Mouse (Mus musculus) MEL (cell line): ENCODE measurements around the gene Gm12695. TPM values are rescaled to one million over a fixed set of nuclear protein-coding genes. Genes with fewer than 3 reads are reported as not detected.

Experiments
- DNase-seq: peaks from one replicate; pipeline ENCODE4 v3.0.0; 2011; ENCODE audit warnings: low read depth, low spot score
- H3K27ac ChIP-seq: 2 replicates; pipeline ENCODE4 v1.5.1; 2012; ENCODE audit warnings: low read depth, mild to moderate bottlenecking, control low read depth, low read length, moderate library complexity; ENCODE audit not compliant: control insufficient read depth
- H3K27me3 ChIP-seq, 2 experiments: fragments of 150-350 bp in 1 of 2; sonication (generic) in 1 of 2; 2 replicates each; pipeline ENCODE4 v1.6.1; 2012; ENCODE audit warnings: low read length in 2 of 2, mild to moderate bottlenecking in 2 of 2, improper control_type of control experiment in 1 of 2, moderate library complexity in 1 of 2; ENCODE audit not compliant: insufficient read depth in 2 of 2, control insufficient read depth in 1 of 2
- H3K36me3 ChIP-seq, 2 experiments: 2 replicates each; pipeline ENCODE4 v1.6.1; 2012 to 2014; ENCODE audit warnings: low read length in 2 of 2, improper control_type of control experiment in 1 of 2, inconsistent platforms in 1 of 2, mild to moderate bottlenecking in 1 of 2; ENCODE audit not compliant: insufficient read depth in 2 of 2, control insufficient read depth in 1 of 2
- H3K4me1 ChIP-seq, 2 experiments: fragments of 150-350 bp in 1 of 2; sonication (generic) in 1 of 2; 2 replicates each; pipeline ENCODE4 v1.6.1; 2012; ENCODE audit warnings: low read length in 2 of 2, improper control_type of control experiment in 1 of 2, mild to moderate bottlenecking in 1 of 2; ENCODE audit not compliant: insufficient read depth in 2 of 2, control insufficient read depth in 1 of 2
- H3K4me3 ChIP-seq, 2 experiments: fragments of 150-350 bp in 1 of 2; sonication (generic) in 1 of 2; 2 replicates each; pipeline ENCODE4 v1.5.1; 2012; ENCODE audit warnings: low read depth in 2 of 2, low read length in 2 of 2, mild to moderate bottlenecking in 2 of 2, moderate library complexity in 2 of 2, control low read depth in 1 of 2, improper control_type of control experiment in 1 of 2; ENCODE audit not compliant: control insufficient read depth in 1 of 2, insufficient read depth in 1 of 2
- H3K79me2 ChIP-seq: 2 replicates; pipeline ENCODE4 v1.6.1; 2012; ENCODE audit warnings: mild to moderate bottlenecking, low read length, moderate library complexity; ENCODE audit not compliant: control insufficient read depth, poor library complexity, insufficient read depth
- H3K9ac ChIP-seq: 2 replicates; pipeline ENCODE4 v1.6.1; 2012; ENCODE audit warnings: low read depth, mild to moderate bottlenecking, control low read depth, low read length, moderate library complexity; ENCODE audit not compliant: control insufficient read depth, poor library complexity, severe bottlenecking
- H3K9me3 ChIP-seq: fragments of 150-350 bp; sonication (generic); replicated peaks from 2 replicates; pipeline ENCODE4 v1.6.1; 2012; ENCODE audit warnings: mild to moderate bottlenecking, low read length, improper control_type of control experiment, moderate library complexity; ENCODE audit not compliant: insufficient read depth
- CHD1 ChIP-seq: IDR thresholded peaks from 2 replicates; pipeline ENCODE4 v1.6.1; 2012; ENCODE audit warnings: low read depth, mild to moderate bottlenecking, inconsistent platforms, low read length, improper control_type of control experiment
- CHD2 ChIP-seq: IDR thresholded peaks from 2 replicates; pipeline ENCODE4 v1.6.1; 2011; ENCODE audit warnings: low read length, improper control_type of control experiment
- ELF1 ChIP-seq: IDR thresholded peaks from 2 replicates; pipeline ENCODE4 v1.6.1; 2014; ENCODE audit warnings: low read depth, mild to moderate bottlenecking, inconsistent platforms, low read length, improper control_type of control experiment, moderate library complexity
- ETS1 ChIP-seq: IDR thresholded peaks from 2 replicates; pipeline ENCODE4 v1.6.1; 2012; ENCODE audit warnings: low read depth, mild to moderate bottlenecking, inconsistent platforms, low read length, improper control_type of control experiment, moderate library complexity
- GATA1 ChIP-seq: IDR thresholded peaks from 2 replicates; pipeline ENCODE4 v1.6.1; 2011; ENCODE audit warnings: low read depth, low read length, improper control_type of control experiment
- KAT2A ChIP-seq: conservative IDR thresholded peaks from 2 replicates; pipeline ENCODE4 v1.6.1; 2012; ENCODE audit warnings: low read depth, low read length, improper control_type of control experiment, inconsistent platforms
- MAZ ChIP-seq: IDR thresholded peaks from 2 replicates; pipeline ENCODE4 v1.6.1; 2012; ENCODE audit warnings: low read depth, mild to moderate bottlenecking, inconsistent platforms, low read length, improper control_type of control experiment
- MXI1 ChIP-seq: IDR thresholded peaks from 2 replicates; pipeline ENCODE4 v1.6.1; 2011; ENCODE audit warnings: mild to moderate bottlenecking, low read depth, low read length, improper control_type of control experiment
- MYB ChIP-seq: IDR thresholded peaks from 2 replicates; pipeline ENCODE4 v1.6.1; 2011; ENCODE audit warnings: mild to moderate bottlenecking, low read depth, low read length, improper control_type of control experiment
- MYC ChIP-seq: IDR thresholded peaks from 2 replicates; pipeline ENCODE4 v1.6.1; 2011; ENCODE audit warnings: low read depth, mild to moderate bottlenecking, low read length, improper control_type of control experiment, moderate library complexity
- NRF1 ChIP-seq: IDR thresholded peaks from 2 replicates; pipeline ENCODE4 v1.6.1; 2014; ENCODE audit warnings: low read depth, mild to moderate bottlenecking, inconsistent platforms, low read length, improper control_type of control experiment, moderate library complexity; ENCODE audit not compliant: poor library complexity, insufficient read depth, severe bottlenecking
- SIN3A ChIP-seq: IDR thresholded peaks from 2 replicates; pipeline ENCODE4 v1.6.1; 2012; ENCODE audit warnings: low read length, improper control_type of control experiment, inconsistent platforms
- SMC3 ChIP-seq: IDR thresholded peaks from 2 replicates; pipeline ENCODE4 v1.6.1; 2011; ENCODE audit warnings: low read depth, low read length, improper control_type of control experiment
- TAL1 ChIP-seq: IDR thresholded peaks from 2 replicates; pipeline ENCODE4 v1.6.1; 2012; ENCODE audit warnings: mild to moderate bottlenecking, inconsistent platforms, low read length, moderate library complexity, mixed read lengths
- TBP ChIP-seq: IDR thresholded peaks from 2 replicates; pipeline ENCODE4 v1.8.0; 2011; ENCODE audit warnings: low read depth, low read length, improper control_type of control experiment
- ZKSCAN1 ChIP-seq: IDR thresholded peaks from 2 replicates; pipeline ENCODE4 v1.6.1; 2012; ENCODE audit warnings: low read depth, mild to moderate bottlenecking, inconsistent platforms, low read length, improper control_type of control experiment, moderate library complexity
- ZMIZ1 ChIP-seq: IDR thresholded peaks from 2 replicates; pipeline ENCODE4 v1.6.1; 2012; ENCODE audit warnings: low read depth, mild to moderate bottlenecking, inconsistent platforms, low read length, improper control_type of control experiment, moderate library complexity
- polyA plus RNA-seq, 2 experiments: library from polyadenylated mRNA; stranded (reverse) in 1 of 2; unstranded in 1 of 2; fragments of >175 nt in 1 of 2; fragments of >200 nt in 1 of 2; gene quantifications; 2 replicates each; pipeline versions ENCODE4 v1.2.1 to v1.2.4; 2012; ENCODE audit warnings: low replicate concordance in 2 of 2, low read depth in 1 of 2; ENCODE audit not compliant: insufficient read length in 2 of 2, insufficient read depth in 1 of 2, missing spikeins in 1 of 2
- total RNA-seq: library from RNA; depleted of rRNA; stranded (reverse); fragments of 300-350 nt; gene quantifications from 2 replicates; pipeline ENCODE4 v1.2.3, GENCODE M21; 2012

Gm12695 gene
- total and polyA plus RNA-seq, 3 experiments = not detected

DNA sequence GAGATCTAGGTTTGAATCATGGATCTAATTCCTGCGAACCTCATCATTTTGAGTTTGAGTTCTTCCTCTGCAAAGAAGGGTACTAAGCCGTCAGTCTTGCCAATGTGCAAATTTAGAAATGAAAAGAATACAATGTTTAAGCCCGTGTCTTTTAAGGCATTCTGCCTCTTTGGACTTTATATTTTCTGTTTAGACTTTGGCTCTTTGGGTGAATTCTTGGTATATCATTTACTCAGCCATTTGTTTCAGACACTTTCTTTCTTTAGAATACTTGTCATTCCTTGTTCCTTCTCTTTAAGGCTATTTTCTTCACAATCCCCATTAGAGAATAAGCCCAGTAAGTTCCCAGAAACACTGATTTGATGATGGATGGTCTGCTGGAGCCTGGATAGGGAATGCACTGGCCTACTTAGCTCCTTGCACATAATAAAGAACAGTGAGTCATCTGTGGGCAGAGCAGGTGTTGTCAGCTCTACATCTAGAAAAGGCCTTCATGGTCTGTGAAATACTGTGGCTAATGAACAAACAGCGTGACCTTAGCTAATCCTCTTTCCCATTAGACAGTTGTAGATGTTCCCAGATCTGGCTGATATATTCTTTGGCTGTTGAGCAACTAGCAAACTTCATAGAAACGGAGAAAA, 59.5 kb downstream of the Gm12695 start:
- TF ChIP-seq ETS1 (no peak), MYC (no peak), ZMIZ1 (no peak), MYB (no peak), GATA1 (no peak), CHD1 (no peak), MXI1 (no peak), CHD2 (no peak)
- Histone ChIP-seq H3K79me2 (no peaks in the 10 kb centered on the region), H3K4me1 (no peaks in the 10 kb centered on the region), H3K36me3 (no peaks in the 10 kb centered on the region), H3K27me3 (no peaks in the 10 kb centered on the region), H3K4me3 (no peak overlapping the region), H3K27ac (no peak overlapping the region), H3K9ac (no peak overlapping the region), H3K9me3 (no peaks in the 10 kb centered on the region)
- no peak for DNase-seq

DNA sequence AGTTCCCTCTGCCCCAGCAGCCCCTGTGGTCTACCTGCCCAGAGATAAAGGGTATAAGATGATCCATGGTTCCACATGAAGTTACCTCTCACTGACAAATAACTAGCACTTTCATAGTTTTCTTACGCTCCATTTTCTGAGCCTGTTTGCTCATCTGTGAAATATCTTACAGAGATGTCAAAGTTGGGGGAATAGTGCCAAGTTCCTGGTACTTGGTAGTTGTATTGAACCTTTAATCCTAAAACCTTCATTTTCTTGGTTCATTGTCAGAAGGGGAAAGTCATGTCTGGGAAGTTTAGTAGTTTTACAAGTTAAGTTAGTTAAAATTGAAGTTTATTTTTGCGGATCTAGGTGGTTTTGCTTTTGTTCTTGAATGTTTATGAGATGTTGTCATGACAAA, 62.7 kb downstream of the Gm12695 start:
- H3K36me3 ChIP-seq = no peaks in the 10 kb centered on the region
- no peak overlapping the region for H3K4me3 ChIP-seq
- no peaks in the 10 kb centered on the region for H3K4me1 ChIP-seq
- TF ChIP-seq NRF1 (no peak), KAT2A (no peak), SMC3 (no peak), SIN3A (no peak), MAZ (no peak), TBP (no peak), TAL1 (no peak), ELF1 (no peak), GATA1 (no peak), ZKSCAN1 (no peak), ETS1 (no peak), ZMIZ1 (no peak)
- no peaks in the 10 kb centered on the region for H3K9me3 ChIP-seq
- no peak overlapping the region for H3K9ac ChIP-seq
- no peaks in the 10 kb centered on the region for H3K27me3 ChIP-seq
- no peak for DNase-seq
- no peaks in the 10 kb centered on the region for H3K79me2 ChIP-seq
- H3K27ac ChIP-seq = no peak overlapping the region
